Mouse (Mus musculus) heart, embryonic 14.5 days (tissue): ENCODE measurements at regions not wholly inside any gene's neighbourhood (a gene's known extent, or its start where the extent isn't known, plus 50 kb on each side); places are given as distances from the start of the nearest gene placed in this dataset.

Experiments
- ATAC-seq: fragments of 200-750 bp; cut with Nextera tagmentation; 2 replicates; pipeline ENCODE4 v1.8.0; 2017; ENCODE audit warnings: low read depth, moderate TSS enrichment; ENCODE audit not compliant: insufficient number of reproducible peaks, insufficient read depth, low FRiP score
- H3K27ac ChIP-seq, 2 experiments: fragments of 200-500 bp in 1 of 2; fragments of 300-500 bp in 1 of 2; sonication (generic) in 1 of 2; replicated peaks in 1 of 2; 2 replicates each; pipeline ENCODE4 v1.5.1; 2012 to 2014; ENCODE audit warnings: low read depth in 2 of 2, low read length in 2 of 2, control low read depth in 1 of 2, mild to moderate bottlenecking in 1 of 2, mixed read lengths in 1 of 2; ENCODE audit not compliant: control insufficient read depth in 1 of 2, insufficient read depth in 1 of 2
- H3K27me3 ChIP-seq: fragments of 300-500 bp; sonication (generic); 2 replicates; pipeline ENCODE4 v1.6.1; 2014; ENCODE audit warnings: mild to moderate bottlenecking, low read length, control low read depth; ENCODE audit not compliant: control insufficient read depth, insufficient read depth
- H3K36me3 ChIP-seq: fragments of 300-500 bp; sonication (generic); 2 replicates; pipeline ENCODE4 v1.6.1; 2014; ENCODE audit warnings: mild to moderate bottlenecking, control low read depth, low read length, mixed read lengths; ENCODE audit not compliant: control insufficient read depth, insufficient read depth
- H3K4me1 ChIP-seq, 2 experiments: fragments of 200-500 bp in 1 of 2; fragments of 300-500 bp in 1 of 2; sonication (generic) in 1 of 2; 2 replicates each; pipeline ENCODE4 v1.6.1; 2012 to 2014; ENCODE audit warnings: low read length in 2 of 2, control low read depth in 1 of 2, mixed read lengths in 1 of 2; ENCODE audit not compliant: control insufficient read depth in 2 of 2, insufficient read depth in 2 of 2
- H3K4me2 ChIP-seq: fragments of 300-500 bp; sonication (generic); 2 replicates; pipeline ENCODE4 v1.6.1; 2014; ENCODE audit warnings: mild to moderate bottlenecking, low read length
- H3K4me3 ChIP-seq, 2 experiments: fragments of 200-500 bp in 1 of 2; fragments of 300-500 bp in 1 of 2; sonication (generic) in 1 of 2; 2 replicates each; pipeline ENCODE4 v1.5.1; 2012 to 2014; ENCODE audit warnings: low read length in 2 of 2, mild to moderate bottlenecking in 2 of 2, control low read depth in 1 of 2, low read depth in 1 of 2, moderate library complexity in 1 of 2; ENCODE audit not compliant: control insufficient read depth in 1 of 2, insufficient read depth in 1 of 2
- H3K9ac ChIP-seq: fragments of 300-500 bp; sonication (generic); 2 replicates; pipeline ENCODE4 v1.6.1; 2014; ENCODE audit warnings: mild to moderate bottlenecking, low read length
- H3K9me3 ChIP-seq: fragments of 300-500 bp; sonication (generic); 2 replicates; pipeline ENCODE4 v1.6.1; 2016; ENCODE audit warnings: low read length, control low read depth; ENCODE audit not compliant: control insufficient read depth
- WGBS: fragments of 180-500 bp; shearing (Covaris S2); extraction: QIAGEN DNeasy Blood & Tissue Kit; methylation state at CpG from one replicate; pipeline ENCODE4 v1.1.7; 2014; 5-methylcytosine and 5-hydroxymethylcytosine counted together

GRCm38 (mm10) chr13:113515162-113515600 lies 103.2 kb downstream of the Snx18 start:
- 32% methylated on average over 7 of the region's 7 CpGs for WGBS
- ATAC-seq: peak; percentile 64; the same call in 1 of the 2 replicates
- H3K27ac ChIP-seq: peak overlapping the region; percentile 63 to 71
- peaks cover 5 to 7% of the 10 kb centered on the region in 2 experiments; a peak in 3 of 4 replicates for H3K4me1 ChIP-seq
- no peaks in the 10 kb centered on the region for H3K27me3 ChIP-seq
- H3K4me2 ChIP-seq: no peak overlapping the region
- H3K9ac ChIP-seq: no peak overlapping the region
- no peaks in the 10 kb centered on the region for H3K36me3 ChIP-seq
- H3K9me3 ChIP-seq: no peaks in the 10 kb centered on the region
- H3K4me3 ChIP-seq: no peak overlapping the region

- Histone ChIP-seq H3K4me3 (no peak overlapping the region), H3K9me3 (no peaks in the 10 kb centered on the region), H3K9ac (no peak overlapping the region; the same call in 1 of the 2 replicates), H3K27ac (peak overlapping the region; percentile 84 to 86), H3K27me3 (no peaks in the 10 kb centered on the region), H3K36me3 (no peaks in the 10 kb centered on the region), H3K4me1 (peaks cover 10 to 12% of the 10 kb centered on the region in 2 experiments), H3K4me2 (peak overlapping the region; percentile 38; the same call in 1 of the 2 replicates)
- WGBS: 42% methylated on average over 10 of the region's 10 CpGs
- ATAC-seq: peak; percentile 82
These were observed 108.8 kb downstream of the Snx18 start for GRCm38 (mm10) chr13:113509403-113510185.

GRCm38 (mm10) chr13:113508124-113508728 lies 110.1 kb downstream of the Snx18 start:
- Histone ChIP-seq H3K9ac (no peak overlapping the region), H3K36me3 (no peaks in the 10 kb centered on the region), H3K4me3 (no peak overlapping the region), H3K4me2 (no peak overlapping the region), H3K9me3 (no peaks in the 10 kb centered on the region), H3K27ac (peak overlapping the region in 1 of 2 experiments; percentile 25; a peak in 2 of 4 replicates), H3K27me3 (no peaks in the 10 kb centered on the region), H3K4me1 (peaks cover 9 to 10% of the 10 kb centered on the region in 2 experiments)
- WGBS: 75% methylated on average over 11 of the region's 11 CpGs
- ATAC-seq: no peak

GRCm38 (mm10) chr13:113502528-113502927 lies 115.8 kb downstream of the Snx18 start:
- ATAC-seq: no peak
- Histone ChIP-seq H3K4me3 (no peak overlapping the region), H3K9ac (no peak overlapping the region), H3K9me3 (no peaks in the 10 kb centered on the region), H3K27me3 (no peaks in the 10 kb centered on the region), H3K4me2 (no peak overlapping the region), H3K27ac (no peak overlapping the region), H3K4me1 (no peaks in the 10 kb centered on the region; a peak in 1 of 4 replicates), H3K36me3 (no peaks in the 10 kb centered on the region)
- 88% methylated on average over 6 of the region's 6 CpGs for WGBS

- no peaks in the 10 kb centered on the region; a peak in 1 of 4 replicates for H3K4me1 ChIP-seq
- no peaks in the 10 kb centered on the region for H3K9me3 ChIP-seq
- no peak overlapping the region for H3K9ac ChIP-seq
- ATAC-seq: no peak
- H3K36me3 ChIP-seq: no peaks in the 10 kb centered on the region
- no peaks in the 10 kb centered on the region for H3K27me3 ChIP-seq
- no peak overlapping the region for H3K4me3 ChIP-seq
- H3K4me2 ChIP-seq: no peak overlapping the region
- no peak overlapping the region for H3K27ac ChIP-seq
- WGBS: 41% methylated on average over 3 of the region's 3 CpGs
These were observed 116.3 kb downstream of the Snx18 start for GRCm38 (mm10) chr13:113502059-113502458.

- Histone ChIP-seq H3K36me3 (no peaks in the 10 kb centered on the region), H3K27ac (no peak overlapping the region), H3K27me3 (no peaks in the 10 kb centered on the region), H3K4me2 (no peak overlapping the region), H3K4me1 (peaks cover 1 to 5% of the 10 kb centered on the region in 2 experiments; a peak in 2 of 4 replicates), H3K9me3 (no peaks in the 10 kb centered on the region), H3K4me3 (no peak overlapping the region), H3K9ac (no peak overlapping the region)
- ATAC-seq: no peak
- WGBS: 62% methylated on average over 3 of the region's 3 CpGs
These were observed 117.9 kb downstream of the Snx18 start for GRCm38 (mm10) chr13:113500373-113500990.

- no peak for ATAC-seq
- WGBS: 83% methylated on average over 6 of the region's 6 CpGs
- Histone ChIP-seq H3K9me3 (no peaks in the 10 kb centered on the region), H3K9ac (no peak overlapping the region), H3K27me3 (no peaks in the 10 kb centered on the region), H3K4me2 (no peak overlapping the region), H3K4me3 (no peak overlapping the region), H3K4me1 (peaks cover 2 to 6% of the 10 kb centered on the region in 2 experiments; a peak in 2 of 4 replicates), H3K27ac (no peak overlapping the region), H3K36me3 (no peaks in the 10 kb centered on the region)
These were observed 119.2 kb downstream of the Snx18 start for GRCm38 (mm10) chr13:113499079-113499710.
